Mouse (Mus musculus) erythroid progenitor cell, adult 5-6 weeks (primary cell): Measurements from ENCODE around the gene Pxn. TPM values are rescaled to one million over a fixed set of nuclear protein-coding genes. Genes with fewer than 3 reads are reported as not detected.
A peak's percentile ranks its signal among the peaks of the same experiment; 100 is the strongest.
"Not testable (repeated sequence)": the region's sequence is repeated elsewhere in the genome, so short reads cannot be mapped to it uniquely, and the experiment has no call there.

Experiments
- ATAC-seq: replicated peaks from 2 replicates; pipeline ENCODE4 v1.8.0; 2016; ENCODE audit warnings: moderate number of reproducible peaks, mild to moderate bottlenecking, moderate TSS enrichment, inconsistent platforms; ENCODE audit not compliant: poor library complexity, low FRiP score, severe bottlenecking
- total RNA-seq, 2 experiments: library from RNA; stranded (forward) in 1 of 2; stranded (reverse) in 1 of 2; fragments of 150-400 nt in 1 of 2; fragments of 186-747, 209-891 nt in 1 of 2; gene quantifications; 2 replicates each; pipeline versions ENCODE4 v1.2.3 to v1.2.4; 2015 to 2017; ENCODE audit warnings: low replicate concordance in 2 of 2

Pxn gene
- total RNA-seq, 2 experiments from 2014 or later, result 11.1 to 18.9 TPM

DNA sequence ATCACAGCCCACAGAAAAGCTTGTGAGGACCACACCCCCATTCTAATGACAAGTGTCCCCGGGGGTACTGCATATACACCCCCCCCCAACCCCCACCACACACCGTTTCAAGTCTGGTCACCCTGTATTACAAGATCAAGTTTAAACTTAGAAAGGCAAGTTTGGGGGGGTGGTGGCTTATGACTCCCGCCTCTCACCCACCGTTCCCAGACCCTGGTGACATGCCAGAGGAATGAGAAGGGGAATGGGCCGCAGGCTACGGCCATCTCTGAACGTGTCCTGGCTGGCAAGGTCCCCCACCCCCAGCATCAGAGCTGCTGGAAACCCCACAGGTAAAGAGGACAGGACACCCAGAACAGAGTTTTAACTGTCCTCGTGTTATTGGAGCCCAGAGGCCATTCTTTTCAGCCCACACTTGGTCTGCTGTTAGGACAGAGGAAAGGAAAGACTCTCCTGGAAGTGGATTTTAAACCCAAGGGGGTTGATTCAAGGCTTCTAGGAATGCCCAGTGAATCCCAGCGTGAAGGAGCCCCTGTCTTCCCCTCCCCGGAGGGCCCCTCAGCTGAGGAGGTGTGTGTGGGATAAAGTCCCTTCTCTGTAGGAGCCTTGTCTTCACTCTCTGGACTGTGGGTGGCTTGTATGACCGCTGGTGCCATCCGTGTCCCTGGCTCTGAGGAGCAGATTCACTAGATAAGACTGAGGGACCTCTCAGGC is 948 bp downstream of the Pxn start:
- no peak for ATAC-seq

DNA sequence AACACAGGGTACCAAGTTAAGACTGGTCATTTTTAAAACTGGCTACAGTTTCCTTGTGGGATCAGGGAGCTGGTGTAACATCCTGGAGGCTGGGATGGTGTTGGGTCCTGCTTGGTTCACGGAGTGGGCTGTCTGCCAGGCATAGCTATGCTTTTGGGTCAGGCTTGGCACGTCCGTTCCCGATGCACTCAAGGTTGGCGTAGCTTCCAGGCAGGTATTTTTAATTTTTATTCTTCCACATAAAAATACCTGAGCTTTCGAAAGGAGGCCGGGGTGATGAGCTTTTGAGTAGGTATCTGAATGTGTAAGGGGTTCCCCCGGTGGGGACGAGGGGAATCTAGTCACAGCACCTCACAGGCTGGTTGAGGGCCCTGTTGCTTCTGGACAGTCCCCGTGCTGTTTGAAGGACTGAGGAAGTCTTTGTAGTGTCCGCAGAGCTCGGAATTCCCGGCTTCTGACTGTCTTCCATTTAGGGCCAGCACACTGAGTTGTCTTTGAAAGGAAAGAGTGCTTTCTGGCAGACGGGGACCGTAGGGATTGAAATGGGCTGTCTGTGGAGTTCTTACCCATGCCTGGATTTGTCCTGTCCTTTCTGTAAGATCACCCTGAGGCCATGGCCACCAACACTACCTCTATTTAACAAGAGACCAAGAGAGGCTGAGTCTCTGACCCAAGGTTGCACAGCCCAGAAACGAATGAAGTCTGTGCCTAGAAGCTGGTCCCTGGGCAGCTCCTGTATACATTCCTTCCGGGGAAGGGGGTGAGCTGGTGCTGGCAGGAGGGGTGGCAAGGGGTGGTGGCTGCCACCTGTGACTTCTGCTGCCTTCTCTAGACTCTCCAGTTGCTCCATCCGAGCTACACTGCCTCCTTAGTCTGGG is 1.7 kb downstream of the Pxn start:
- ATAC-seq, result no peak

GRCm38 (mm10) chr5:115508859-115509147 is 2.3 kb downstream of the Pxn start:
- ATAC-seq, result no peak

- ATAC-seq, result no peak
These were observed 2.9 kb downstream of the Pxn start for GRCm38 (mm10) chr5:115509321-115509761.

GRCm38 (mm10) chr5:115509790-115510689 is 3.6 kb downstream of the Pxn start:
- no peak for ATAC-seq

DNA sequence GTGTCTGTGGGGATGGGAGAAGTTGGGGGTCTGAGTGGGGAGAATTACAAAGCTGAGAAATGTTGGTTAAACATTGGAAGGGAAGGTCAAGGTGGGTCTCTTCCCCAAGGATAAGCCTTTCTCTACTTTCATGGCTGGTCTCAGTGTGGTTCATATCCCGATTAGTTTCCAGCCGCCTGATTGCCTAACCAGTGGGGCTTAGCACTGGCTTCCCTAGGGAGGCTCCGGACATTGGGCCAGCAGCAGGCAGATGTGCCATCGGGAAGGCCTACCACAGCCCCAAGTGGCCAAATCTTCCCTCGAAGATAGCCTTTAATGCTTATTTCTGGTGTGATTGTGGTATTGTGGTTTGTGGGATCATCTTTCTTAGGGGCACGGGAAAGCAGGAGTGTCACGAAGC is 5.9 kb downstream of the Pxn start:
- ATAC-seq, result no peak

- no peak for ATAC-seq
These were observed 6.8 kb downstream of the Pxn start for GRCm38 (mm10) chr5:115513246-115513645.

- no peak for ATAC-seq
These were observed 7.2 kb downstream of the Pxn start for GRCm38 (mm10) chr5:115513721-115514120.

DNA sequence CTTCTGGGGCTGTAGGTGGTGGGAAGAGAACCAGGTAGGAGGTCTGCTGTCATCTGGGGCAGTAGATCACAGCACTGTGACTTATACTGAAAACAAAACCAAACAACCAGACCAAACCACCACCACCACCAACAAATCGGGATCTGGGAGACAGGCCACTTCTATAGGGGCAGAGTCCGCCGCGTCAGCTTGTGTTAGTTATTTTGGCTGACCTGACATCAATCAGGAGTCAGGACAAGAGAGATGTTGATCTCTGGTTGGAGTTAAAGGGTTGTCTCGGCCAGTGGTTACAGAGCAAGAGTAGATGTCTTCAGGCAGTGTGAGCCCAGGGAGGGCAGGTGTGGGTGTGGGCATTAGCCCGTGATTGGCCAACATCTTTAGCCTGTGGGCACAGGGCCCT is 7.9 kb downstream of the Pxn start:
- no peak for ATAC-seq

DNA sequence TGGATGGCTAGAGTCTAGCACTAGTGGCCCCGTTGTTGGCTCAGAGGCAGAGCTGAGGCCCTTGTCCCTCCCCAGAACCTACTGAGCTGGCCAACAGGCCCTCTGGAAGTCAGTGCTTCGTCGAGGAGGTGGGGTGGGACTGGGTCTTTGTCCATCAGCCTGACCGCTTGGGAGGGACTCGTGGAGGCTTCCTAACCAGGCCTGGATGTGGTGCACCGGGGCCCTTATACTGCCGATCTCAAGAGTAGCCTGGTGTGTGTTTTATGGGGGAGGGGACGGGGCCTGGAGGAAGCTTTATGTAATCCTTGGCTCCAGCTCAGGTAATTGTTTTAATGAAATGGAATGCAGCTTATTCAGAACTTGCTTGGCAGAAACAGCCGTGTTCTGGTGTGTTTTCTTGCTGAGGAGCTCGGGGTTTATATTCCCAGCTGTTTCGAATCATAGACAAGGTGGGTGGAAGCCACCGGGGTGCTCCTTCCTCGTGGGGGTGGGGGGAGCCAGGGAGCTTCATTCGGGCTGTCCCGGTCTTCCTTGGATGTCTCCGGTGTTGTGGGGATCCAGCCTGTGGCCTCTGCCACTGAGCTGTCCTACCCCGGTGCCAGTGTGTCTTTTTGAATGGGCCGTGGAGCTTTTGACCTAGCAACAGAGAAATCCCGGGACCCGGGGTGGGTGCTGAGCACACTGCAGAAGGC is 8.6 kb downstream of the Pxn start:
- no peak for ATAC-seq

DNA sequence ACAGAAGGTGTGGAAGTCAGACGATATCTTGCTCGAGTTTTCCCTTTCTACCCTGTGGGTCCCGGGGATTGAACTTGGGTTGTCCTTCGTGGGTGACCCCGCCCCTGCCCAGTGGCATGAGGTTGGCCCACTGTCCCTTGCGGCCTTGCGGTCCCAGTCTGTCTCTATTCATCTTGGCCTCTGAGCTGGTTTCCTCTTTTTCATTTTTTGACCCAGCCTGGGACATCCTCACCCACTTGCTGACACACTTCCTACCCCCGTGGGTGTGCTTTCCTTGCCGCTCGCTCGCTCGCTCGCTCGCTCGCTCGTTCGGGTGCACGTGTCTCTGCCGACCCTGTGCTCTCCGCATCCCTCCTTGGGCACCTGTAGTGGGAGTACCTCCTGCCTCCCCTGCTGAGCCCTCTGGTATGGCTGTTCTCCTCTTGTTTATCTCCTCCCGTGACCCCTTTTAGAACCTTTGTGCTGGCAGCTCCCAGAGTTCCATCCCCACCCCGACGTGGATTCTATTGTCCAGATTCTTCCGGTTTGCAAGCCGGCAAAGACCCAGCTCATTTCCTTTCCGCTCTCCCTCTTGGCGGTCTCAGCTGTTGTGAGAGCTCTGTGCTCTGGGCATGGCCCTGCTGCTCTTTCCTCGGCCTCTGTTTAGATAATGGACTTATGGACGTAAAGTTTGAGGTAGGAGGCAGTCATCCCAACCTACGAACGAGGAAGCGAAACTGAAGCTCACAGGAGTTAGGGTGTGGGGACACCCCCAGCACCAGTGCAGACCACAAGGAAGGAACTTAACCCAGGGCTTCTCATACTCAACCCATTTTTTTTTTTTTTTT is 9.8 kb downstream of the Pxn start:
- ATAC-seq, result no peak

- ATAC-seq, result no peak
These were observed 10.4 kb downstream of the Pxn start for GRCm38 (mm10) chr5:115516908-115517307.

DNA sequence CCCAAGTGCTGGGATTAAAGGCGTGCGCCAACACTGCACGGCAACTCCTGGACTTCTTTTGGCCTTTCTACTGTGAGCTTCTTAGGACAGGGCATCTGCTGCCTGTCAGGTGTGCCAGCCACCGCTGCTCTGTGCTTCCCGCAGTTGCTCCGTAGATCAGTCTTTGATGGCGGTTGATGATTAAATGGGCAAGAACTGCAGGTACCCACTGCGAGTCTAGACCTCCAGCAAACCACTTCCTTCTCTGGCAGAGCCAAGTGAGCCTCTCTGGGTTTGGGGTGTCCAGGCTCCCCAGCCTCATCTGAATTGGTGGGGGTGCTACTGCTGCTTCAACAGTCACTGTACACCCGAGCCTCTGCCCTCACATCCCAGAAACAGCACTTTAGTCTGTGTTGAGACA is 11.0 kb downstream of the Pxn start:
- no peak for ATAC-seq

DNA sequence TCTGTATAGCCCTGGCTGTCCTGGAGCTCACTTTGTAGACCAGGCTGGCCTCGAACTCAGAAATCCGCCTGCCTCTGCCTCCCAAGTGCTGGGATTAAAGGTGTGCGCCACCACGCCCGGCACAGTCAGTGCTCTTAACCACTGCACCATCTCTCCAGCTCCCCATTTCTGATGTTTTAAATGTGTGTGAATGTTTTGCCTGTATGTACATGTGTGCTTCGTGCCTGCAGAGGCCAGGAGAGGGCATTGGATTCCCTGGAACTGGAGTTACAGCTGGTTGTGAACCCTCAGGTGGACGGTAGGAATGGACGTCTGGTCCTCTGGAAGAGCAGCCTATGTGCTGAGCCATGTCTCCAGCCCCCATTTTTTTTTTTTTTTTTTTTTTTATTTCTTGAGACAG is 11.7 kb downstream of the Pxn start:
- ATAC-seq, result not testable (repeated sequence)

DNA sequence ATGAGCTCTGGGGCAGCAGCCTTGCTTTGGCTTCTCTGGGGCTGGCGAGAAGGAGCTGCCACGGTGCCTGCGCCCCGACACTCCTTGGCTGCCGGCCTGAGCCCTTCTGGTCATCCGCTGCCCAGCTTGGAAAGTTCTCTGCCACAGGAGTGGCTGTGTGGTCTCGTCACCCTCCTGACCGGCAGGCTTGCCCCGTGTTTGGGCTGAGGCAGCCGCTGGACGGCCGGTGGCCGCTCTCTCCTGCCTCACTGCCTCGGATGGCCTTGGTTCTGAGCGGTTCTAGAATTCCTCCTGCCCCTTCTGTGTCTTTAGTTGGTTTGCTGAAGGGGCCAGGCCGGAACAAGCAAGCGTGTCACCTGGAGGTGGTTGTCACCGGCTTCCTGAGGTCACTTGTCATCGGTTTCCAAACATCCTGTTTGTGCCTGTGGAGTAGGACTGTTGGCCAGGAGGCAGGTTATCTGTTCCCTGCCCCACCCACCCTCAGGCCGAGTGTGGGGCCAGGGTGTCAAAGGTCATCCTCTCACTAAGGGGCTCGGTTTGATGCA is 13.9 kb downstream of the Pxn start:
- ATAC-seq, result no peak

DNA sequence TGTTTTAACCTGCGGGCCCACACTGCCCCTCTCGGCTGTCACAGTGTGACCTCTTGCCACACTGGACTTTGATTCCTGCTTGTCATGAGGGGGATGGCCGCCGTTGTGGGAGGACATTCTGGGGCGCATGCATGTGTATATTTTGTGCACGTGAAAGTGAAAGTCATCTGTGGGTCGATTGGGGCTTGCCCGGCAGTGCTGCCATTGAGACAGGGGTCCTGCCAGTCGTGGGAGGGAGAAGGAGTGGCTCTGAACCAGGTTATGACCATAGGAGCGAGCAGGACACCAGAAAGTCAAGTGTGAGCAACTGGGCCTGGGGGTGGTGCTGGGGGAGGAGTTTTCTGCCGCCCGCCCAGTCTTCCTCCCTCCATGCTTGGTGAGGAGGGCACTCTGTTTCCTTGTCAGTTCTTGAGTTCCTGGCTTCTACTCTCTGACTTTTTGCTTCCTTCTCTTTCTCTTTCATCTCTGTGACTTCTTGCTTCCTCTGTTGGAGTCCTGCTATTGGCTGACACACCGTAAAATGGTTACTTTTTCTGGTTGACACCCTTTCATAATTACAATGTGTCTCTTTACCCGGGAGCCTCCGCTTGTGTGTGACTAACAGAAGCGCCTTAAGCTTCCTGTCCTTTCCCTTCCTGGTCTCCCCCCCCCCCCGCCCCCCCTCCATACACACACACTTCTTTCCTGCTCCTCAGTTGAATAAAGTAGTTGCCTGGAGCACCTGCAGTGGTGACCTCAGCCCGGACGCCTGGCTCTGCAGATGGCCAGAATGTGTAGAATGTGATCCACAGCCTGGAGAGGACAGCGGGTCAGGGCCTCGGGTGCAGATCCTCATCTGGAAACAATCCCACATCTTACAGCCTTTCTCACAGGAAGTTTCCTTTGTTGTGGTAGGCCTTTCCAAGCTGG is 15.3 kb downstream of the Pxn start:
- ATAC-seq, result peak; percentile 72

- ATAC-seq, result no peak
These were observed 16.1 kb downstream of the Pxn start for GRCm38 (mm10) chr5:115522531-115522930.
